Mouse (Mus musculus): ENCODE data around the gene Ucp2.

GRCm38 (mm10) chr7:100480175-100480574 is 13.0 kb upstream of the Ucp2 start:
- no peak for TF ChIP-seq CTCF (IDR thresholded peaks at IDR 0.05; ENCODE audit: control insufficient read depth, insufficient read depth, low read length)
- TF ChIP-seq POLR2A (IDR thresholded peaks at IDR 0.05; ENCODE audit: borderline replicate concordance, control insufficient read depth, low read depth, low read length), result no peak
